Mouse (Mus musculus) right cerebral cortex, postnatal 4 days (tissue): ENCODE results near the gene Plppr3.
A peak's percentile ranks its signal among the peaks of the same experiment; 100 is the strongest.

Experiments
- DNase-seq: peaks from one replicate; pipeline ENCODE4 v3.0.0-alpha.2; 2022

Plppr3 gene

DNA sequence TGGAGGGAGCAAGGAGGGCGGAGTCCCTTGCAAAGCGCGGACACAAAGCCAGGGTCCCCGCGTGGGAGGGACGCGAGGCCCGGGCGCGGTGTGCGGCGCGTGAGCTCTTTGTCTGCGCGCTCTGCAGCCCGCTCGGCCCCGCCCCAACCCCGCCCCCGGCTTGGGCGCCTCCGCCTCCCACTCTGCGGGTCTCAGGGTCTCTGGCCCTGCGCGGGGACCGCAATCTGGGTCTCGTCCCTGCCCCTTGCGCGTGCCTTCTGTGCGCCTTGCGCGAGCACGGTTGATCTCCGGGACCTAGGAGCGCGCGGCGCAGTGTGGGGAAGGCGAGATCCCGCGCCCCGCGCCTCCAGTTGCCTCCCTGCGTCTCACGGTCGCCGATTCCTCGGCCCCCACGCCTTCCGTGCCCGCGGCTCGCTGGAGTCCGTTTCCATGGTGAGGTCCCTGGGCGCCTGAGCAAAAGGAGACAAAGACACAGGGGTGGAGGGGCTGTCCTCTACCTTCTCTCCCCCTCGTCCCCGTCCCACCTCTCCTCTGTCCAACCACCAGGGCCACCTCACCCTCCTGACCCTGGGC, at the start of gene Plppr3, which contains the start of gene Prtn3:
Gene Plppr3, minus strand, starts transcription at position 345 of the 573 bp plus-strand sequence.
Gene Prtn3, plus strand, starts transcription at position 187 of the 573 bp plus-strand sequence.
- DNase-seq = peak; percentile 73

DNA sequence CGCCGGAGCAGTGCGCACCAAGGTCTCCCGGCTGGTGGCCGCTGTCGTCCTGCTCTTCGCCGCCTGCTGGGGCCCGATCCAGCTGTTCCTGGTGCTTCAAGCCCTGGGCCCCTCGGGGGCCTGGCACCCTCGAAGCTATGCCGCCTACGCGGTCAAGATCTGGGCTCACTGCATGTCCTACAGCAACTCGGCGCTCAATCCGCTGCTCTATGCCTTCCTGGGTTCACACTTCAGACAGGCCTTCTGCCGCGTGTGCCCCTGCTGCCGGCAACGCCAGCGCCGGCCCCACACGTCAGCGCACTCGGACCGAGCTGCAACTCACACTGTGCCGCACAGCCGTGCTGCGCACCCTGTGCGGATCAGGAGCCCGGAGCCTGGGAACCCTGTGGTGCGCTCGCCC, 47.1 kb upstream of the Plppr3 start:
- DNase-seq = no peak

DNA sequence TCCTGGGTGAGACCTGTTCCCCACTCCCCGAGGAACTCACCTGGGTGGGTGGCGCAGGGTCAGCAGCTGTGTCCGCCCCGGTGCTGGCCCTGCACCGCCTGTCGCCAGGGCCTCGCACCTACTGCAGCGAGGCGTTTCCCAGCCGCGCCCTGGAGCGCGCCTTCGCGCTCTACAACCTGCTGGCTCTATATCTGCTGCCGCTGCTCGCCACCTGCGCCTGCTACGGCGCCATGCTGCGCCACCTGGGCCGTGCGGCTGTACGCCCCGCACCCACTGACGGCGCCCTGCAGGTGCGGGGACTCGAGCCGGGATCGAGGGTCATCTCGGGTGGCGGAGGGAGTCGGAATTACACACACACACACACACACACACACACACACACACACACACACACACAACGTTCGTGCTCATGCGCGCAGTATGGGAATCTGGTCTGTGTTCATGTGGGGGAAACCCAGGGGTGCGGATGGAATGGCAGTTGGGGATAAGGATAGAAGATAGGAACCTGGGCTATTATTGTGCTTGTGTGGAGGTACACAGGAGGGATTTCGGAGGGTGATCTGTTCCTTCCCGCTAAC, 46.6 kb upstream of the Plppr3 start, which contains the start of gene R3hdm4:
Gene R3hdm4, minus strand, starts transcription at position 251 of the 578 bp plus-strand sequence.
- DNase-seq = no peak

DNA sequence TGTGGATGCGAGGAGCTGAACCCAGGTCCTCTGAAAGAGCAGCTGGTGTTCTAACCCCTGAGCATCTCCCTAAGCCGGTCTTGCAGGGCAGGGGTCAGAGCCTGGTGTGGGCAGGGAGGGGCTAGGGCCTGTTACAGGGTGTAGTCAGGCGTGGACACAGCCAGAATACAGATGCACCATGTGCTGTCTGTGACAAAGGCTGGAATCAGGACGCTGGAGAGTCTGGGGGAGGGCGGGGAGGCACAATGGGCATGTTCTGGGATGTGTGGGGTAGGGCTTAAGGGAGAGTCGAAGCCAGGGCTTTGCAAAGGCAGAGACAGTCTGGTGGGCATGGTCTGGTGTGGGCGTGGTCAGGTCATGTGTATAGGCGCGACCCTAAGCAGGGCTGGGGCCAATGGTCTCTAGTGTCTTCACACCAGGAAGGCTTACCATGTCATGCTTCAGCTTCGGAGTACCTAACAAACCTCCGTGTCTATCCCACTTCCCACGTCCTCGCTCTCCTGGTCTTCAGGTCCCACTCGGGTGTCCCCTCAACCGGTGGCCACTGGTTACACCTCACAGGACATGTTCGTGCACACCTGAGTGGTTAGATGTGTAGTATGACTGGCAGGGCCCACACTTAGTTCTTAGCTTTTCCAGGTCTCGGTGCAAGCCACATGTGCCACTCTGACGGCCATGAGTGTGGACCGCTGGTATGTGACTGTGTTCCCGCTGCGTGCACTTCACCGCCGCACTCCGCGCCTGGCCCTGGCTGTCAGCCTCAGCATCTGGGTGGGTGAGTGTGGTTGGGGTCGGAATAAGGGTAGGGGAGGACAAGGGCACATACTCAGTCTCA, 45.8 kb upstream of the Plppr3 start:
- DNase-seq = no peak

DNA sequence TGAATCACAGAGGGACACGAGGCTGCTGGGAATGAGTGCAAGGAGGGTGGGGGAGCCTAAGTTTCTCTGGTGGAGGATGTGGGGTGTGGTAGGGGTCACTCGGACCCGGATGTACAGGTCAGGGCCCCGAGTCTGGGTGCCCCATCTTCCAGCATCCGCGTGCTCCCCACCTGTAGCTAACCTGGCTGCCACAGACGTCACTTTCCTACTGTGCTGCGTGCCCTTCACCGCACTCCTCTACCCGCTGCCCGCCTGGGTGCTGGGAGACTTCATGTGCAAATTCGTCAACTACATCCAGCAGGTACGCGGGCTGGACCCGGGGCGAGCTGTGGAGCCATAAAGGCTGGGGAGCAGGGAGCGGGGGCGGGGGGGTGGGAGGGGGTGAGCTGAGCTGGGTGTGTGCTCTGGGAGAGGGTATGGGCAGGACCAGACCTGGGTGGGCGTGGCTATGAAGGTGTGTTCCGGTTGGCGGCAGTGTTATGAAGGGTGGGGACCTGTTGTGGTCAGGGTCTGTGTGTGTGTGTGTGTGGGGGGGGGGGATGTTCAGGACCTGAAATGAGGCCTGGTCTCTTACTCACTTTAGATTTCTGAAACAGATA, 44.9 kb upstream of the Plppr3 start:
- no peak for DNase-seq

DNA sequence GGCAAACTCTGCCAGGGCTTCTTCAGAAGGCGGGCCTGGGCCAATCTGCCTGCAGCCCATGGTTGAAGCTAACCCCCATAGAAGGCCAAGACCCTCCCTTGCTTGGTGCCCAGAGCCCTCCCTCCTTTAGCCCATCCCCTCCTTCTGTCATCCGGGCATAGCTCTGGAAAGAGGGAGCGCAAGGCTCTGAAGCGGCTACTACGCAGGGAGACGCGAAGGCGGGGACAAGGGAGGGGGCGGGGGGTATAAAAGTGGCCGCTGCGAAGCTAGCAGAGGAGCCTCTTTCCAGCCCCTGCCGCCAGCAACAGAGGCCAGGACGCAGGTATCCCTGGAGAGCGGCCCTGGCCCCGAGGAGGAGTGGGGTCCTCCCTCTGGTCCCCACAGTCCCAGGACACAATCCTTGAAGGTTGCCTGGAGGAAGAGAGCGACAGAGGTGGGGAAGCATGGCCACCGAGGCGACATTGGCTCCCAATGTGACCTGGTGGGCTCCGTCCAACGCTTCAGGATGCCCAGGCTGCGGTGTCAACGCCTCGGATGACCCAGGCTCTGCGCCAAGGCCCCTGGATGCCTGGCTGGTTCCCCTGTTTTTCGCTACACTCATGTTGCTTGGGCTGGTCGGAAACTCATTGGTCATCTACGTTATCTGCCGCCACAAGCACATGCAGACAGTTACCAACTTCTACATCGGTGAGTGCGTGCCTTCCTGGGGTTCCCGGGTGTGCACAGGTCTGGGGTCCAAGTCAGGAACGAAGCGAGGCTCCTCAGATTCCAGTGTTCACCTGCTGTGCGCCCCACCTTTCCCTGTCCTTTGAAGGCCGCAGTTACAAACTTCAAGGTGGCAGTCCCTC, 44.0 kb upstream of the Plppr3 start:
- DNase-seq = no peak

DNA sequence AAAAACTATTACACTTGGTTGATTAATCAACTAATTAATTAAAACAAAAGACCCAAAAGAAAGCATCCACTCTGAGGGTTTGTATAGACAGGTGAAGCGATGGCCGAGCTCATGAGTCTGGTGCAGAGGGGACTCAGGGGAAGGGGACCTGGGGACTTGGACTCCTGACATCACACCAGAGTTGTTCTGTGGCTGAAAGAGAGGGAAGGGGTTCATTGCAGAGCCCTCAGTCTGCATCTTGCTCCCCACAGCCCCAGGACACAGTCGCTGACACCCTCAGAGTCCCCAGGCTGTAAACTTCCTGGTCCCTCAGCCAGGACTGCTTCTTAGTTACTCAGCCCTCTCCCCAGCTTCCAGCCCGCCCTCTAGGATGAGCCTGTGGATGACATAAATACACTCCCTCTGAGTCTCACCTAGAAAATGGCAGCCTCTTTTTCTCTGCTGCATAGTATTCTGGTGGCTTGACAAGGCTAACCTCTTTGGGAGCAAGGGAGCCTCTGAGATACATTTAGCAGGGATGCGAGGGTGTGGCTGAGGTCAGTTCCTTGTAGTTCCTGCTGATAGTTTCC, 43.2 kb upstream of the Plppr3 start:
- no peak for DNase-seq

DNA sequence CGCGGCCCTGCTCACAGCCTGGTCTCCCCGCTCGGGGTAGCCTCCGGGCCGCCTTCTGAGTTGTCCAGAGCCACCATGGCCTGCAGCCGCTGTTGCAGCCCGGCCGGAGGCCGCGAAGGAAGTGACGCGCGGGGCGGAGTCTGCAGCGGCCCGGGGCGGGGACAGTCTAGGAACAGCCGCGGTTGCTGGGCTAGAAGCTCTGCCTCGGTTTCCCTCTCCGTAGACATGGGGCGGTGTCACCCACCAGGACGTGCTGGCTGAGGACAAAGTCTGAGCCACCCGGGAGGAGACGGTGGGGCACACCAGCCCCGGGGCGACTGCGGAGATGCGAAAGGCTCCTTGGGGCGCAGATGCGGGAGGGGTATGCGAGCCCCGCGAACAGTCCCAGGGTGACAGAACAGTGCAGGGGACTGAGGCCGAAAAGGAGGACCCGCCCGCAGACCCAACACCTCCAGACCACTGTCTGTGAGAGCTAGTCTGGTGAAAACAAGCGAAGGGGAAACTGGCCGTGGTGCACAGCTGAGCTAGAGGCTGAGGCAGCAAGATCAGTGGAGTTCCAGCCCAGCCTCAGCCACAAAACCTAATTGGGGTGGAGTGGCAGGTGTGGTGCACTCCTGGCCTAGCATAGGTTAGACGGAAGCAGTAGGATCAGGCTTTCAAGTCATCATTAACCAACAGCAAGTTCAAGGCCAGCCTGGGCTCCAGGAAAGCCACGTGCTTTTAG, 42.5 kb upstream of the Plppr3 start, which contains the start of gene Kiss1r:
Gene Kiss1r, plus strand, starts transcription at position 164 of the 724 bp plus-strand sequence.
- peak; percentile 83 for DNase-seq

DNA sequence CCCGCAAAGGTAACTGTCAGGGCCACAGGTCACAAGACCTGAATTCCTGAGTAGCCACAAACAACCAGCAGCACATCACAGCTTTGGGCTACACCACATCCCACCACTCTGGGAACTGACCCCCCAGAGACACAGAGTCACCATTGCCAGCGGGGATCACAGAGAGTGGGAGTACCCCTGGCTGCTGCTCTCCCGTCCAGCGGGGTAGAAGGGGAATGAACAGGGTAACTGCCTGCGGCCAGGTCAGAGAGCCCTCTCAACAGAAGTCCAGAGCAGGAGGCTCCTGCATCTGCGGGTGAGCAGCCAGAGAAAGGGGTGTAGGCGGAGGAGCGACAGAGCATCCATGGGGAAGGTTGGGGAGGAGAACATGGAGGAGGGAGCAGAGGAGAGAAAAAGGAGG, 41.6 kb upstream of the Plppr3 start:
- no peak for DNase-seq

DNA sequence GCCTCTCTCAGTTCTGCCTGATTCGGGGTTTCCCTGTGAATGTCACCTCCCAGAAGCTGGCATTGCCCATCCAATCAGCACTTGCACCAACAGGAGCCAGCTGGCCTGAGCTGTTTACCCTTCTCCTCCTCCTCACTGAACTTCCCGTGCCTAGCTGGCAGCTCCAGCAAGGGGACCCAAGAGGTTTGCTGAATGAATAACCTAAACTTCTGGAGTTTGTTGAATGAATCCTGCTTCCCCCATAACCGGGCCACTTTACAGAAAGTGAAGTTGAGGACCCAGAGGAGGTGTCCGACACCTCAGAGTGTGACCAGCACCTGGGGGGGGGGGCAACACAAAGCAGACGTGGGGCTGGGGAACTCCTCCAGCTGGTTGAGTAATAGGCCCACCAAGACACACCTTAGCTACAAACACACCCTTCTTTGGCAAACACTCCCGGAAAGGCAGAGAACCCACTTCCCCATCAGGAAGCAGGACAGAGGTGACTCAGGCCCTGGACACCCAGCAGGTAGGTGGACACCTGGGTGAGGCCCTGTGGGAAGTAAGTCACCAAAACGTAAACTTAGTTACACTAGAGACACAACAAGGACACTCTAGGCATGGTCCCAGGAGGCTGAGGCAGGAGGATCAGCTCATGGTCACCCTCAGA, 40.6 kb upstream of the Plppr3 start:
- DNase-seq = no peak

DNA sequence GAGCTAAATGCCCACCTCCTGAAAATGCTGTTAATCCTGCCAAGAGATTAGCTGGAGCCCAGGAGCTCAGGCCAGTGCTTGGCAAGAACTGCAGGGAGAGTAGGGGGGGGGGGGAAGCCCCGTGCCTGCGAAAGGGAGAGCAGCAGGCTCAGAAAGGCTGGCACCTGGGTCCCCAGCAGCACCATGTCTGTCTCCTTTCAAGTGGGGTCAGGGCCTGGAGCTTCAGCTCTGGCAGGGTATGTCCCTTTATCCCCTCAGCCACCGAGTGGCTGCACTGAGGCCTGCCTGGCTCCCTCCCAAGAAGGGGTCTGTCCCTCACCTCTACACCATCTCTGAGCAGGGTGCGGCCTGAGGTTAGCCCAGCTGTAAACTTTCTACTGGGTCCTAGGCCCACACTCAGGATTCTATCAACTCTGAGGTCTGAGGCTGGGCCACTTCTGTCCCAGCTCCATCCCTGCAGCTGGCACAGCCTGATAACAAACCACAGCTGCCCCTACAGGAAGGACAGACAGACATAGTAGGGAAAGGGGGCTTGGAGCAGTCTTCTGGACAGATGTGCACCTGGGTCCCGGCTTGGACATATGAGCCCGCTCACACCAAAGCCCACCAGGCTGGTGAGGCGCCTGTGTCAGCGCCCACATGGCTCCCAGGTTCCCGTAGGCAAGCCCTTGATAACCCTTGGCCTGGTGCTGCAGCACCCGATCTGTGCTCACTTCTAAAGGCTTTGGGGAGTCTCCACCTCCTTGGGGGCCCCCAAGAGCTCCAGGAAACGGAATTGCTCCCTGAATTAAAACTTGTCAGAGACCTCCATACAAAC, 39.9 kb upstream of the Plppr3 start:
- no peak for DNase-seq

DNA sequence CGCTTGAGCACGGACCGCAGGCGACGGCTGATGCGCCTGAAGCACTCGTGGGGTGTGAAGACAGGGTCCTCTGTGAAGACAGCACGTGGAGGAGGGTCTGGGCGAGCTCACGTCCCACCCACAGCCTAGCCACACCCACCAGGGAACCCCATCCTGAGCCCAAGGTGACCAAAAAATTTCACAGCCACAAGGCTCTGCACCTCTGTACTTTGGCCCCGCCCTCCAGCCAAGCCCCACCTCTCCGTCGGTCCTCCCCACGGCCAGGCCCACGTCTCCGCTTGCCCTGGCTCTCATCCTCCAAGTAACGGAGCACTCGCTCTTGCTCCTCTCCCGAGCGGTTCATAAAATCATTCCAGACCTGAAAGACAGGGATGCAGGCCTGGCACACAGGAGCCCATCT, 38.0 kb upstream of the Plppr3 start:
- no peak for DNase-seq

DNA sequence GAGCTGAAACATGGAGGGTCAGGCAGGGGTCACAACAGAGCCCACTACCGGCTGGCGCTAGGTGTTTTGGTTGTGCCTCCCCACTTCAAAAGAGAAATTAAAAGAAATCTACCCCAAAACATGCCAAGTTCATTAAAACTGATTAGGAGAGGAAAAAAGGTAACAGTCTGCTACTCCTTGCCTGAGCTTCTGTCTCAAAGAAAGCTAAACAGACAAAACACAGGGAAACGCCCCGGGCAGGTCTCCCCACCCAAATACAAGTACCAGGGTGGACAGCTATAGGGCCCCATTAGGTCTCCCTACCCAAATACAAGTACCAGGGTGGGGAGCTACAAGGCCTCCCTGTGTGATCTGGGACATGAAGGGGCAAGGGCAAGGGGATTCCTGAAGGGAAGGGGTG, 36.1 kb upstream of the Plppr3 start, which contains the start of gene Gm26602:
Gene Gm26602, plus strand, starts transcription at position 301 of the 400 bp plus-strand sequence.
- no peak for DNase-seq

DNA sequence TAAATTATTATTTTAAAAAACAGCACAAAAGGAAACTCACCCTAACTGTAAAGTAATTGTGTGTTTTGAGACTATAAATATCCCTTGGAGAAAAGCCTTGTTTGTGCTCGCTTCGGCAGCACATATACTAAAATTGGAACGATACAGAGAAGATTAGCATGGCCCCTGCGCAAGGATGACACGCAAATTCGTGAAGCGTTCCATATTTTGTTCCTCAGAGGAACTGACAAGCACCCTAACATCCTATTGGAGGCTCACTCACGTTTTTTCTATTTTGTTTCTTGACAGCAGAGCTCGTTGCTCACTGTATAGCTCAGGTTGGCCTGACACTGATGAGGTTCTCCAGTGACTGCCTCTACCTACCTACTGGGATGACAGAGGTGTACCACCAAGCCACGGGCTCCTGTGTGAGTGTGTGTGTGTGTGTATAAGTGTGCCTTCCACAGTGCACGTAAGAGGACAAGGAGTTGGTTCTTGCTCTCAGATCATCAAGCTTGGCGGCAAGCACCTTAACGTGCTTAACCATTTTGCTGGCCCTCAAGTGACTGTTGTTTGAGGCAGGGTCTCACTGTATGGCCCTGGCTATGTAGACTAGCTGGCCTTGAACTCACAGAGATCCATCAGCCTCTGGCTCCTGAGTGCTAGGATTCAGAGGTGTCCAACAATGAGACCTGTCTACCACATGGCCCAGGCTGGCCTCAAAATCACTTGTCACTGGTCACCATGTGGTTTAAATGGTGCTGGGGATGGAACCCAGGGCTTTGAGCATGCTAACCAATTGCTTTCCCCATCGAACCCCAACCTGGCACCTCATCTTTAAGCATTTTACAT, 34.9 kb upstream of the Plppr3 start:
- no peak for DNase-seq

DNA sequence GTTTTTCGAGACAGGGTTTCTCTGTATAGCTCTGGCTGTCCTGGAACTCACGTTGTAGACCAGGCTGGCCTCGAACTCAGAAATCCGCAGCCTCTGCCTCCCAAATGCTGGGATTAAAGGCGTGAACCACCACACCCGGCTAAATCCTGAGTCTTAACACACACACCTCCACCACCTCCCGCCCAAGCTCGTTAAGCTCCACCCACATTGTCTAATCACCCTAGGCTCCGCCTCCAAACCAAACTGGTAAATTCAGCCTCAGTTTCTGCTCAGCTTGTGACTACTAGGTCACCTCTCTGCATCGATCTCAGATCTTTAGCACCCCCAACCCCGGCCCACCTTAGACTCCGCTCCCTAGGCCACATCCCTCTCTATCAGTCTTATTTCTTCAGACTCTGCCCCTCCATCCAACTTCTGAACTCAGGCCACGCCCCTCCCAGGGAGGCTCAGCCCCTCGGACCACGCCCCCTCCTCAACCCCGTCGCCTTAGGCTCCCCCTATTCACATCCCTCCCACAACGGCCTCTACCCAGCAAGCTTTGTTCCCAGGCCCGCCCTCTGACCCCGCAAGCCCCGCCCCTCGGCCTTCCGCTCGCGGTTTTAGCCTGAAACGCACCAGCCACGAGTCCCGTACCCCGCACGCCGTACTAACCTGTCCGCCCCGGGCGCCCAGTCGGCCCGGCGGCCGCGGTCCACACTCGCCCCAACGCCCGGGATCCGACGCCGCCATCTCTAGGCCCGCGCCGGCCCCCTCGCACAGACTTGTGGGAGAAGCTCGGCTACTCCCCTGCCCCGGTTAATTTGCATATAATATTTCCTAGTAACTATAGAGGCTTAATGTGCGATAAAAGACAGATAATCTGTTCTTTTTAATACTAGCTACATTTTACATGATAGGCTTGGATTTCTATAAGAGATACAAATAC, 34.0 kb upstream of the Plppr3 start, which contains the start of gene Med16:
Gene Med16, minus strand, starts transcription at position 757 of the 925 bp plus-strand sequence.
- peak; percentile 88 for DNase-seq

DNA sequence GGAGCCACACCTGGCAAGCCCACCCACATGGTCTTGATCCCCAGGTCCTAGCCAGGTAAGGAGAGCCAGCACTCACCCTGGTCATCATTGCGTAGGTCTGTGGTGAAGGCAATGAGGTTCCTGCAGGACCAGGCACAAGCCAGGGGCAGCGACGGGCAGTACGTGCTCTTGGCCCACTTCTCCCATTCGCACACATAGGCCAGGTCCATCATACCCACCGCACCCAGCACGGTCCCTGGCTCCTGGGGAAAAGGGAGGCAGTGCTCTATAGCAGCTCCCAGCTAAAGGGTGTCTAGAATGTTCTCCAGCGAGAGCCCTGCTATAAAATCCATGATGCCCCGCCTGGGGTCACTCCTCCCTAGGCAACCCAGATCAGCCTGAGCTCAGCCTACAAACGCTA, 33.0 kb upstream of the Plppr3 start:
- DNase-seq = no peak

DNA sequence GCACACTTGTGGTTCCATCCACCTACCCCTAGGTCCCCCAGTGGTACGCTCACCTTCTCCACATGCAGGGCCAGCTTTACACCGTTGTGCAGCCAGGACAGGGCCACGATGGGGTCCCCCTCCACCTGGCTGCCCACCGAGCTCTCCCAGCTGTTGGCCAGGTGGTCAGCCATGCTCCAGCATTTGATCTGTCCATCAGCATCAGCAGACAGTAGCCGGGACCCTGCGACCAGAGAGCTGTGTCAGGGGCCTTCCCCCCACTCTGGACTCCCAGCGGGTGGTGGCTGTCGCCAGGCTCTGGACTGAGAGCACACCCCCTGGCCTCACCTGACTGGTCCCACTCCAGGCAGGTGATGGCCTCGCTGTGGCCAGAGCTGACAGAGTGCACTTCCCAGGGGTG, 32.3 kb upstream of the Plppr3 start:
- no peak for DNase-seq

DNA sequence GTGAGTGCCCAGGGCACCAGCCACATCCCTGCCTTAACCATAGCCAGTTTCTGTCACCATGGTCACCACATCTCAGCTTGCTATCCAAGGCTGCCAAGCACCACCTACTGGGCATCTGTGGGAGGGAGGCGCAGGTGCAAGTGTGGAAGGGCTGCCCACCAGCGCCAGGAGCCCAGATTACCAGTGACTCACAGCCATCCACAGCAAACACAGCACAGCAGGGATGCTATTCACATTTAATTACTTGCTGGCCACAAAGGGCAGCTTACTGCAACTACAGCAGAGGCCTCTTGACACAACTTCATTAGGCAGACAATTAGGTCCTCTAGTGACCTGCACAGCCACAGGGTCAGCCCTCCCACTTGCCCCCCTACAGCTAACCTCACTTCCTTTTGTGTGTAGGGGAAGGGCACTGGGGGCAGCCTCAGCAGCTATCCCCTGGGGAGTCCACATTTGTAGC, 26.5 kb upstream of the Plppr3 start:
- no peak for DNase-seq
